Mouse (Mus musculus) liver, adult (tissue): ENCODE data around the gene Rnaseh2c.

ENCODE experiments used
- GATA4 ChIP-seq: IDR thresholded peaks from 2 replicates; pipeline ENCODE4 v1.6.1; 2014; ENCODE audit warnings: mild to moderate bottlenecking, low read length; ENCODE audit not compliant: insufficient replicate concordance

Gene Rnaseh2c

GRCm38 (mm10) chr19:5607705-5608410 is 6.2 kb downstream of the Rnaseh2c start:
- no peak for TF ChIP-seq GATA4

GRCm38 (mm10) chr19:5608707-5609106 is 7.0 kb downstream of the Rnaseh2c start:
- TF ChIP-seq GATA4, result no peak

GRCm38 (mm10) chr19:5609171-5609546 is 7.5 kb downstream of the Rnaseh2c start:
- TF ChIP-seq GATA4, result no peak

GRCm38 (mm10) chr19:5609547-5610404 is 8.1 kb downstream of the Rnaseh2c start, which contains the start of gene Kat5:
TSS of gene Kat5 (minus strand) at chr19:5610237.
- TF ChIP-seq GATA4, result no peak; the same call in 1 of the 2 replicates

GRCm38 (mm10) chr19:5611973-5612372 is 10.3 kb downstream of the Rnaseh2c start:
- no peak for TF ChIP-seq GATA4

GRCm38 (mm10) chr19:5612762-5613411 is 11.2 kb downstream of the Rnaseh2c start:
- no peak for TF ChIP-seq GATA4

- no peak for TF ChIP-seq GATA4
Measured at GRCm38 (mm10) chr19:5614953-5615352, 13.3 kb downstream of the Rnaseh2c start.

GRCm38 (mm10) chr19:5620007-5620406 is 18.3 kb downstream of the Rnaseh2c start:
- TF ChIP-seq GATA4, result no peak

- TF ChIP-seq GATA4, result no peak
Measured at GRCm38 (mm10) chr19:5621884-5622283, 20.2 kb downstream of the Rnaseh2c start.

GRCm38 (mm10) chr19:5625311-5625710 is 23.6 kb downstream of the Rnaseh2c start:
- no peak for TF ChIP-seq GATA4

- no peak for TF ChIP-seq GATA4
Measured at GRCm38 (mm10) chr19:5629907-5630306, 28.2 kb downstream of the Rnaseh2c start.

- no peak for TF ChIP-seq GATA4
Measured at GRCm38 (mm10) chr19:5632120-5632519, 30.4 kb downstream of the Rnaseh2c start.

GRCm38 (mm10) chr19:5636036-5636570 is 34.4 kb downstream of the Rnaseh2c start:
- no peak for TF ChIP-seq GATA4

GRCm38 (mm10) chr19:5636571-5637041 is 34.9 kb downstream of the Rnaseh2c start:
- no peak; the same call in 1 of the 2 replicates for TF ChIP-seq GATA4
